Mouse (Mus musculus) ES-Bruce4 (cell line): ENCODE results near the gene Degs1. TPM values are rescaled to one million over a fixed set of nuclear protein-coding genes. Genes with fewer than 3 reads are reported as not detected.

Experiments
- H3K27ac ChIP-seq: 2 replicates; pipeline ENCODE4 v1.5.1; 2012; ENCODE audit warnings: low read length, inconsistent platforms; ENCODE audit not compliant: insufficient read depth
- H3K27me3 ChIP-seq: 2 replicates; pipeline ENCODE4 v1.6.1; 2012; ENCODE audit warnings: mild to moderate bottlenecking, low read length, inconsistent platforms; ENCODE audit not compliant: control insufficient read depth, poor library complexity, insufficient read depth, severe bottlenecking
- H3K36me3 ChIP-seq: 2 replicates; pipeline ENCODE4 v1.6.1; 2012; ENCODE audit warnings: inconsistent platforms, mild to moderate bottlenecking, low read length, moderate library complexity; ENCODE audit not compliant: control insufficient read depth, poor library complexity, insufficient read depth, severe bottlenecking
- H3K4me1 ChIP-seq: one replicate; pipeline ENCODE4 v1.8.1; 2011; ENCODE audit warnings: low read length; ENCODE audit not compliant: control insufficient read depth, insufficient read depth
- H3K4me3 ChIP-seq: 2 replicates; pipeline ENCODE4 v1.5.1; 2011; ENCODE audit warnings: low read depth, mild to moderate bottlenecking, low read length
- H3K9ac ChIP-seq: 2 replicates; pipeline ENCODE4 v1.6.1; 2012; ENCODE audit warnings: low read depth, mild to moderate bottlenecking, inconsistent platforms; ENCODE audit not compliant: poor library complexity, severe bottlenecking
- H3K9me3 ChIP-seq: replicated peaks from 2 replicates; pipeline ENCODE4 v1.6.1; 2012; ENCODE audit warnings: mild to moderate bottlenecking, low read length, inconsistent platforms; ENCODE audit not compliant: control insufficient read depth, poor library complexity, insufficient read depth, severe bottlenecking
- CTCF ChIP-seq: IDR thresholded peaks from one replicate; pipeline ENCODE4 v1.8.1; 2011; ENCODE audit warnings: low read depth, low read length
- EP300 ChIP-seq: IDR thresholded peaks from 2 replicates; pipeline ENCODE4 v1.6.1; 2011; ENCODE audit warnings: low read depth, low read length; ENCODE audit not compliant: insufficient read depth
- POLR2A ChIP-seq: IDR thresholded peaks from one replicate; pipeline ENCODE4 v1.8.1; 2011; ENCODE audit warnings: low read length; ENCODE audit not compliant: insufficient read depth
- polyA plus RNA-seq: library from polyadenylated mRNA; stranded (reverse); fragments of >200 nt; gene quantifications from 2 replicates; pipeline ENCODE4 v1.2.4, GENCODE M21; 2011; ENCODE audit warnings: low read depth; ENCODE audit not compliant: missing spikeins, insufficient read depth, insufficient read length

The Degs1 gene
- 124 and 127 TPM in 2 replicates for polyA plus RNA-seq

DNA sequence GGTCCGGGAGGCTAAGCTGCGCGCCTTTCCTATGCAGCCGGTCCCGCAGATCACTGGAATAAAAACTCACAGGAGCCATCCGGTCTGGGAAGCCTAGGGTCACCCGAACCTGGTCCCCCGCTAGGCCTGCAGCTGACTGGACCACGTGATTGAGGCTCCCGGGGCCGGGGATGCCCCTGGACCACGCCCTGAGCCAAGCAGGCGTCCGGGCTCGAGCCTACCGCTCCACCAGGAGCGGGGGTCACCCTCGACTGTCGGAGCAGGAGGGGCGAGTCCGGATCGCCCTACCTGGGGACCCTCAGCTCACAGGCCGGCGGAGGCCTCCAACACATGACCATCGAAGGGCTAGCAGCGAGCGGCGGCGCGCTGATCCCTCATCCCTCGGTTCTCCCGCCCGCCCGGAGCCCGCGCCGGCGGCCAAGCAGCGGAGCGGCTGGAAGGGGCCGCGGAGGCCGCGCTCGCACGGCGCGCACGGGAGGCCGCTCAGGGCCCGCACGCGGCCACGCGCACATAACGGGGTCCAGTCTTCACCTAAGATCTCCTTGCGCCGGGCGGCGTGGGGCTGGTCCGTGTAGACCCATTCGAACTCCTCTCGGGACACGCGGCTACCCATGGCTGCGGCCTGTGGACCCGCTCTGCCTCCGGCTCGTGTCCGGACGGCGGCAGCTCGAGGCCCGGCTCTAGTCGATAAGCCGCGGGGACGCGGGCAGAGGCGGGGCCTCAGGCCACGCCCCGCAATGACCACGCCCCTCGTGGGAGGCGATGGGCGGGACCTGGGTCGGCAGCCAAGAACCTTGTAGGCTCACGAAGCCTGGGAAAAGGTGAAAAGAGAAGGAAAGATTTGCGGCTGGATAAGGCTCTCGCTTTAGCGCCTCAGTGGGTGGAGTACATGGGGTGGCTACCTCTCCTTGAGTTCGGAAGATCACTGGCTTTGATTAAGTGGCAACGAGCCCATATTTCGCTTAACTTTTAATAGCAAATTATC lies at the start of gene Degs1:
TSS of gene Degs1 (minus strand) at position 714 of the 985 bp plus-strand sequence.
- H3K4me1 ChIP-seq: peaks cover 2% of the 10 kb centered on the region
- peak within 1 kb of the TSS; percentile 49 for H3K27ac ChIP-seq
- TF ChIP-seq CTCF (no peak), POLR2A (peak; percentile 92), EP300 (peak; percentile 61; the same call in 1 of the 2 replicates)
- peak within 1 kb of the TSS; percentile 80 for H3K4me3 ChIP-seq
- H3K9ac ChIP-seq: peak within 1 kb of the TSS; percentile 90
- H3K9me3 ChIP-seq: no peaks in the 10 kb centered on the region
- peaks cover 21% of the 10 kb centered on the region for H3K36me3 ChIP-seq
- H3K27me3 ChIP-seq: no peaks in the 10 kb centered on the region

DNA sequence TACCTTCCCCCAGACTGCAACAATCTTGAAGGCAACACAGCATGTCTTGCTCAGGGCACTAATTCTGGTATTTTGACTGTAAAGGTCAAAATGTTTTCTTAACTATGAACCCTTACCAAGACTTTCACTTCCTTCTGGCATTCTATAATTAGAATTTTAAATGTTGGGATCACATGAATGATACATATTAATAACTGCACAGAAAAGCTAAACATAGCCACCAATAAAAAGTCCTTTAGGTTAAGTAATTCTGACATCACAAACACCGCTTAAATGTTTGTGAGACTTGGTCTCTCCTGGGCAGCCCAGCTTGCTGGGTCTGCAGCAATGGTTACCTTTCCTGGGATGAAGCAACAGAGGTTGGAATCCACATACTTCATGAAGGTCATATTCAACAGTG lies 43.3 kb upstream of the Degs1 start:
- Histone ChIP-seq H3K27me3 (no peaks in the 10 kb centered on the region), H3K4me3 (no peak overlapping the region), H3K4me1 (no peaks in the 10 kb centered on the region), H3K9ac (no peak overlapping the region), H3K9me3 (no peaks in the 10 kb centered on the region), H3K27ac (no peak overlapping the region), H3K36me3 (peaks cover 34% of the 10 kb centered on the region)
- TF ChIP-seq EP300: no peak

DNA sequence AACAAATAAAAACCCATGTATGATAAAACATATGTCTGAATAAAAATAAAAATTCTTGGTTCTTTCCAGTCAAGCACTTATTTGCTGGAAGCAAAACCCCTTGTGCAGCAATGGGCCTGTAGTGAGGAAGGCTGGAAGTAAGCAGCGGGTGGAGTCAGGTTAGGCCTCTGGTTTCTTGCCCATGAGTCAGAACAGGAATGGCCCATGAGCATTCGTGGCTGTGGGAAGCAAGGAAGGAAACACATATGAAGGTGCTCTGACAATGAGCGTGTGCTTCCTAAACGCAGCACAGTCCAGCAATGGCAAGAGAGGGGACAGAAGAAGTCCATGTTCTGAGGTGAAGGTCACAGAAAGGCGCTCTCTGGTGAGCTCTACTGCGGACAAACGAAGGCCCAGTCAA lies 41.9 kb upstream of the Degs1 start:
- Histone ChIP-seq H3K36me3 (peaks cover 36% of the 10 kb centered on the region), H3K9ac (no peak overlapping the region)
- TF ChIP-seq CTCF (no peak), EP300 (no peak), POLR2A (no peak)

DNA sequence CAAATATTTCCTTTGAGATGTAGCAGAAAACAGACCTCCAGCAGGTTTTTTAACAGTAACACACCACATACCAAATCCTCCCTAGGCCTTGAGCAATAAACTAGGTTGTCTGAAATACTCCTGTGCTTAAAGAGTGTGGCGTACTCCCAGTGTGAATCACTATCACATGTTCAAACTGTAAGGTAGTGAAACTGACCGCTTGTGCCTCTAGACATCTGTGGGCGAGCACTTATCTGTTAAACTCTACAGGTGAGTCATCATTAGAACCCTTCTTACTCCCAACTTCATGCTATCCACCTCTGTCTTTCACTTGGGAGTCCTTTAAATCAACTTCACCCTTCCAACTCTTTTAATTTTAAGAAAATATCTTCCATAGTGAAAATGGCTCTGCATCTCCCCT lies 40.5 kb upstream of the Degs1 start:
- no peak overlapping the region for H3K27ac ChIP-seq
- H3K27me3 ChIP-seq: no peaks in the 10 kb centered on the region
- no peaks in the 10 kb centered on the region for H3K4me1 ChIP-seq
- TF ChIP-seq POLR2A (no peak), CTCF (no peak), EP300 (no peak)
- H3K9ac ChIP-seq: no peak overlapping the region
- H3K4me3 ChIP-seq: no peak overlapping the region
- no peaks in the 10 kb centered on the region for H3K9me3 ChIP-seq
- peaks cover 29% of the 10 kb centered on the region for H3K36me3 ChIP-seq

More for the DNA sequence above, 41.9 kb upstream of the Degs1 start:
- Histone ChIP-seq H3K4me3 (no peak overlapping the region), H3K9me3 (no peaks in the 10 kb centered on the region), H3K27me3 (no peaks in the 10 kb centered on the region), H3K4me1 (no peaks in the 10 kb centered on the region), H3K27ac (no peak overlapping the region)

DNA sequence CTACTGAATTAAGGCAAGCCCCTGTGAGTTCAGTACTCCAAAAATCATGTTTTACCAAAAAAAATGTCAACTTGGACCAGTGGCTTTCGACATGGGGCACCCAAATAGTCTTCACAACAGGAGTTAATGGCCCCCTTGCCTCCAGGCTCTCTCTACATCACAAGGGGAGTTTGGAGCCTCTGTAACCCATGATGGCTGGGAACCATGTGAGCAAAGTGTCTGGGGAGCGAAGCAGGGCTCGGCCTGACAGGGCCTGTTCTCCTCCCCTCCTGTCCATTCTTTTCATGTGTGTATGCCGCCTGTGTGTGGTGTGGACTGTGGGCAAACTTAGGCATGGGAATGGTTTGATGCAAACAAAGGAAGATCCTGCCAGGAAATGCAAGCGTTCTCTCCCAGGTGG lies 31.6 kb upstream of the Degs1 start:
- Histone ChIP-seq H3K9ac (no peak overlapping the region), H3K4me1 (no peaks in the 10 kb centered on the region), H3K4me3 (no peak overlapping the region), H3K27ac (no peak overlapping the region), H3K36me3 (peaks cover 18% of the 10 kb centered on the region), H3K27me3 (no peaks in the 10 kb centered on the region), H3K9me3 (0 out of 2 replicates have a peak, but pooled peaks cover 2% of the 10 kb centered on the region)
- TF ChIP-seq EP300: no peak
- no peak for TF ChIP-seq CTCF

DNA sequence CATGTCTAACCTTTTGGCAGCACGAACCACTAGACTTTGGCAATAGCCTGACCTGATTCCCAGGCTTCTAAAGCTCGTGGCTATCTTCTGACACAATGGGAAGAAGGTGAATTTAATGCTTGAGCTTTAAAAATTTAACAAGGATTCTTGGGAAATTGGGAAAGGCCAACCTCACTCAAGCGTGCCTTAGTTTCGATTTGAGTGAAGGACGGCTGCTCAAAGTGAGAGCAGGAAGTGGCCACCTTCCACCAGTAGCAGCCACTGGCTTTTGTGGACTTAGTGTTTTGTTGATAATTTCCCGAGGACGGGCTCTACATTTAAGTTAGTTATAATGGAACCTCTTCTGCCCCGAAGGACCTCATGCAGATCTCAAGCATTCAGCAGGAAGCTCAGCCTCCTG lies 30.6 kb upstream of the Degs1 start:
- Histone ChIP-seq H3K27me3 (no peaks in the 10 kb centered on the region), H3K36me3 (peaks cover 16% of the 10 kb centered on the region), H3K4me3 (no peak overlapping the region), H3K9me3 (0 out of 2 replicates have a peak, but pooled peaks cover 2% of the 10 kb centered on the region), H3K4me1 (no peaks in the 10 kb centered on the region), H3K27ac (no peak overlapping the region), H3K9ac (no peak overlapping the region)
- no peak for TF ChIP-seq EP300
- no peak for TF ChIP-seq POLR2A
- TF ChIP-seq CTCF: no peak
